ENCODE assay signal across 8 mouse cellular contexts in genomic region chr7:127498407-127498806, GRCm38 (mm10). TPM values are rescaled to one million over a fixed set of nuclear protein-coding genes. Genes with fewer than 3 reads are reported as not detected.
DNase-seq lines count a peak whose midpoint lies in the region; ATAC-seq and TF ChIP-seq lines count a peak whose summit lies in the region.

No protein-coding gene starts in this region.

- no peak for DNase-seq in gastrocnemius, adult 2 months
- no peak for DNase-seq in gastrocnemius, postnatal 25 days
- DNase-seq in 3T3-L1 (ENCODE audit: low read depth, low spot score), result peak; percentile 67
- peak; percentile 29 for DNase-seq in Muller cell, postnatal 12 days (ENCODE audit: inconsistent ontology term)
- DNase-seq in induced T-regulatory cell, adult 2 months (ENCODE audit: low read depth), result peak; percentile 76
- no peak for DNase-seq in frontal cortex, postnatal 25 days (ENCODE audit: low spot score in 2 of 2)
- DNase-seq in right cerebral cortex, postnatal 25 days, result no peak

- TF ChIP-seq CTCF in gastrocnemius, adult 2 months (IDR thresholded peaks at IDR 0.05), result peak; percentile 69

- intact Hi-C loops in gastrocnemius, adult 2 months (cut with DNase I), result loop anchor here (2.0 kb wide), 2 partner anchors 136 to 190 kb away; no protein-coding TSS in a partner anchor

- H3K4me3 ChIP-seq in gastrocnemius, adult 2 months, result no peak overlapping the region

- no peak overlapping the region for H3K27ac ChIP-seq in gastrocnemius, adult 2 months

- 0 out of 2 replicates have a peak, but pooled peaks have one; percentile 14 for ATAC-seq in megakaryocyte-erythroid progenitor cell, adult 5-6 weeks (replicated peaks; ENCODE audit: low FRiP score, low TSS enrichment, poor library complexity, severe bottlenecking)

RNA-seq across cellular contexts. Expression of gene Srcap, which starts 13.4 kb away (rescaled TPM):
- 10 to 100 TPM; 47.5 to 50.4 TPM for total RNA-seq in gastrocnemius, adult 2 months (2021)
- 10 to 100 TPM; 46.1 to 47.6 TPM for total RNA-seq in gastrocnemius, postnatal 25 days (2021)
- total RNA-seq in megakaryocyte-erythroid progenitor cell, adult 5-6 weeks (2014; fragmentation: Nextera tagmentation), result 126 and 170 TPM in 2 replicates
- total RNA-seq in megakaryocyte-erythroid progenitor cell, adult 5-6 weeks (2017), result 21.9 and 22.7 TPM in 2 replicates

RNA-seq across cellular contexts. Expression of gene Fbrs, which starts 19.4 kb away (rescaled TPM):
- total RNA-seq in gastrocnemius, adult 2 months (2021), result 10 to 100 TPM; 24.1 to 24.7 TPM
- total RNA-seq in gastrocnemius, postnatal 25 days (2021), result 10 to 100 TPM; 15.8 to 16.8 TPM
- total RNA-seq in megakaryocyte-erythroid progenitor cell, adult 5-6 weeks (2014; fragmentation: Nextera tagmentation), result 86.2 and 111 TPM in 2 replicates
- 11.8 and 17.7 TPM in 2 replicates for total RNA-seq in megakaryocyte-erythroid progenitor cell, adult 5-6 weeks (2017)

RNA-seq across cellular contexts. Expression of gene Gm42715, which starts 21.0 kb away (rescaled TPM):
- total RNA-seq in gastrocnemius, adult 2 months (2021), result 1 to 10 TPM; 5.3 to 5.5 TPM
- total RNA-seq in gastrocnemius, postnatal 25 days (2021), result 1 to 10 TPM; 4.7 to 5.2 TPM
- total RNA-seq in megakaryocyte-erythroid progenitor cell, adult 5-6 weeks (2014; fragmentation: Nextera tagmentation), result 30.3 and 58.3 TPM in 2 replicates
- total RNA-seq in megakaryocyte-erythroid progenitor cell, adult 5-6 weeks (2017), result 7.4 and 8.8 TPM in 2 replicates

RNA-seq across cellular contexts. Expression of gene Prr14, which starts 39.0 kb away (rescaled TPM):
- 10 to 100 TPM; 19.3 to 20.9 TPM for total RNA-seq in gastrocnemius, adult 2 months (2021)
- total RNA-seq in gastrocnemius, postnatal 25 days (2021), result 10 to 100 TPM; 17.3 to 17.7 TPM
- total RNA-seq in megakaryocyte-erythroid progenitor cell, adult 5-6 weeks (2014; fragmentation: Nextera tagmentation), result 76.2 and 109 TPM in 2 replicates
- total RNA-seq in megakaryocyte-erythroid progenitor cell, adult 5-6 weeks (2017), result 33.1 and 34.2 TPM in 2 replicates

RNA-seq across cellular contexts. Expression of gene Zfp689, which starts 49.4 kb away (rescaled TPM):
- 1 to 10 TPM in 1 of 2 experiments, under 1 TPM in 1; 0.71 to 1.3 TPM for total RNA-seq in gastrocnemius, adult 2 months (2021)
- total RNA-seq in gastrocnemius, postnatal 25 days (2021), result 1 to 10 TPM in 1 of 2 experiments, under 1 TPM in 1; 0.67 to 1.0 TPM
- 3.6 and 5.8 TPM in 2 replicates for total RNA-seq in megakaryocyte-erythroid progenitor cell, adult 5-6 weeks (2014; fragmentation: Nextera tagmentation)
- 2.0 and 2.5 TPM in 2 replicates for total RNA-seq in megakaryocyte-erythroid progenitor cell, adult 5-6 weeks (2017)

Comparison
In these comparisons a context has a peak if more than half of its experiments do, and no peak if none do; other contexts are left out.
1. DNase-seq: peak in 3T3-L1 (single experiment), Muller cell, postnatal 12 days (single experiment) and induced T-regulatory cell, adult 2 months (single experiment); none in gastrocnemius, adult 2 months (single experiment), gastrocnemius, postnatal 25 days (single experiment), frontal cortex, postnatal 25 days (0 of 2) and right cerebral cortex, postnatal 25 days (single experiment).